Mouse (Mus musculus) liver, adult 2 months (tissue): ENCODE results near the gene Gm20708.

Source experiments
- CTCF ChIP-seq: fragments of 200-500 bp; IDR thresholded peaks from 2 replicates; pipeline ENCODE4 v1.5.1; 2011; ENCODE audit warnings: low read depth, low read length, control low read depth
- POLR2A ChIP-seq: fragments of 200-500 bp; IDR thresholded peaks from 2 replicates; pipeline ENCODE4 v1.6.1; 2011; ENCODE audit warnings: low read length, control low read depth; ENCODE audit not compliant: insufficient read depth; ENCODE audit errors: extremely low read depth

DNA sequence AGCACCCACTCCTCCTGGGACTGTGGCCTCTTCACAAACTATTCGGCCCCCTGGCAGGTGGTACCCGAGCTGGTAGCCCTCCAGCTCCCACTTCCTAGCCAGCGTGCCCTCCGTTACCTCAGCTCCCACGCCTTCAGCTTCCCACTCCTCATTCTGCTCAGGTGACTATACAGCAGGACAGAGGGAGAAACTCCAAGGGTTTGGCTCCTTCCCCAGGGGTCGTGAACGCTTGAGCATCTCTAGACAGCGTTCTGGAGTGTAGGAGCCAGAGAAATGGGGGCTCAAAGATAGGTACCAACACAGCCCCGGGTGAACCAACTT lies 18.1 kb upstream of the Gm20708 start:
- no peak for TF ChIP-seq CTCF
- TF ChIP-seq POLR2A: no peak
